Mouse (Mus musculus): ENCODE measurements around the gene Ubqln5. TPM values are rescaled to one million over a fixed set of nuclear protein-coding genes. Genes with fewer than 3 reads are reported as not detected.

Ubqln5 gene
- not detected in 2 replicates for polyA plus RNA-seq (2014; fragmentation: Nextera tagmentation; extraction: Ambion mirVana)

GRCm38 (mm10) chr7:104129726-104130125, at the start of gene Ubqln5:
Gene Ubqln5 (minus strand): TSS chr7:104129826.
- no peak for TF ChIP-seq CTCF (IDR thresholded peaks at IDR 0.05; ENCODE audit: low read depth)
- H3K27ac ChIP-seq (ENCODE audit: low read depth): no peak within 1 kb of the TSS
- no peak for DNase-seq
- H3K36me3 ChIP-seq (ENCODE audit: insufficient read depth): no peaks in the 10 kb centered on the region
- H3K4me1 ChIP-seq (ENCODE audit: insufficient read depth): no peaks in the 10 kb centered on the region
- no peak within 1 kb of the TSS for H3K4me3 ChIP-seq (ENCODE audit: low read depth, low read length)
- WGBS: 90% methylated on average over 5 of the region's 5 CpGs
- H3K9ac ChIP-seq: no peak within 1 kb of the TSS
- H3K4me2 ChIP-seq: no peak within 1 kb of the TSS
- H3K27me3 ChIP-seq (ENCODE audit: insufficient read depth, low read length): no peaks in the 10 kb centered on the region
- no peaks in the 10 kb centered on the region for H3K9me3 ChIP-seq (ENCODE audit: low read depth, low read length)
- ATAC-seq (ENCODE audit: insufficient read depth): no peak

- Histone ChIP-seq H3K4me1 (ENCODE audit: insufficient read depth) (no peaks in the 10 kb centered on the region), H3K9ac (no peak overlapping the region), H3K27me3 (ENCODE audit: insufficient read depth, low read length) (no peaks in the 10 kb centered on the region), H3K27ac (ENCODE audit: low read depth) (no peak overlapping the region), H3K36me3 (ENCODE audit: insufficient read depth) (no peaks in the 10 kb centered on the region), H3K9me3 (ENCODE audit: low read depth, low read length) (no peaks in the 10 kb centered on the region), H3K4me3 (ENCODE audit: low read depth, low read length) (no peak overlapping the region), H3K4me2 (no peak overlapping the region)
- no peak for TF ChIP-seq CTCF (IDR thresholded peaks at IDR 0.05; ENCODE audit: low read depth)
- DNase-seq (no peak), ATAC-seq (ENCODE audit: insufficient read depth) (no peak)
- 75% methylated on average over 1 of the region's 1 CpGs for WGBS
These were observed 49.4 kb upstream of the Ubqln5 start for GRCm38 (mm10) chr7:104179074-104179473.

GRCm38 (mm10) chr7:104178422-104179054, 48.9 kb upstream of the Ubqln5 start:
- no peak for TF ChIP-seq CTCF (IDR thresholded peaks at IDR 0.05; ENCODE audit: low read depth)
- no peaks in the 10 kb centered on the region for H3K4me1 ChIP-seq (ENCODE audit: insufficient read depth)
- H3K4me2 ChIP-seq: no peak overlapping the region
- no peak overlapping the region for H3K27ac ChIP-seq (ENCODE audit: low read depth)
- no peaks in the 10 kb centered on the region for H3K36me3 ChIP-seq (ENCODE audit: insufficient read depth)
- ATAC-seq (ENCODE audit: insufficient read depth): no peak
- WGBS: 66% methylated on average over 5 of the region's 5 CpGs
- no peak for DNase-seq
- H3K4me3 ChIP-seq (ENCODE audit: low read depth, low read length): no peak overlapping the region
- H3K27me3 ChIP-seq (ENCODE audit: insufficient read depth, low read length): no peaks in the 10 kb centered on the region
- H3K9me3 ChIP-seq (ENCODE audit: low read depth, low read length): no peaks in the 10 kb centered on the region
- H3K9ac ChIP-seq: no peak overlapping the region

GRCm38 (mm10) chr7:104175085-104175484, 45.5 kb upstream of the Ubqln5 start:
- Histone ChIP-seq H3K9me3 (ENCODE audit: low read depth, low read length) (no peaks in the 10 kb centered on the region), H3K36me3 (ENCODE audit: insufficient read depth) (no peaks in the 10 kb centered on the region), H3K9ac (no peak overlapping the region), H3K4me1 (ENCODE audit: insufficient read depth) (no peaks in the 10 kb centered on the region), H3K27me3 (ENCODE audit: insufficient read depth, low read length) (no peaks in the 10 kb centered on the region), H3K27ac (ENCODE audit: low read depth) (no peak overlapping the region), H3K4me3 (ENCODE audit: low read depth, low read length) (no peak overlapping the region), H3K4me2 (no peak overlapping the region)
- ATAC-seq (ENCODE audit: insufficient read depth): no peak
- no peak for DNase-seq
- TF ChIP-seq CTCF (IDR thresholded peaks at IDR 0.05; ENCODE audit: low read depth): no peak
- WGBS: 60% methylated on average over 1 of the region's 1 CpGs

GRCm38 (mm10) chr7:104169634-104170204, 40.1 kb upstream of the Ubqln5 start:
- no peak overlapping the region for H3K4me3 ChIP-seq (ENCODE audit: low read depth, low read length)
- no peak for TF ChIP-seq CTCF (IDR thresholded peaks at IDR 0.05; ENCODE audit: low read depth)
- H3K27me3 ChIP-seq (ENCODE audit: insufficient read depth, low read length): no peaks in the 10 kb centered on the region
- H3K4me1 ChIP-seq (ENCODE audit: insufficient read depth): no peaks in the 10 kb centered on the region
- no peaks in the 10 kb centered on the region for H3K9me3 ChIP-seq (ENCODE audit: low read depth, low read length)
- no peak overlapping the region for H3K27ac ChIP-seq (ENCODE audit: low read depth)
- no peaks in the 10 kb centered on the region for H3K36me3 ChIP-seq (ENCODE audit: insufficient read depth)
- H3K9ac ChIP-seq: no peak overlapping the region
- H3K4me2 ChIP-seq: no peak overlapping the region
- DNase-seq (peak; percentile 16), ATAC-seq (ENCODE audit: insufficient read depth) (peak; percentile 28; the same call in 1 of the 2 replicates)
- 57% methylated on average over 6 of the region's 6 CpGs for WGBS

GRCm38 (mm10) chr7:104167105-104167504, 37.5 kb upstream of the Ubqln5 start:
- TF ChIP-seq CTCF (IDR thresholded peaks at IDR 0.05; ENCODE audit: low read depth): 0 out of 2 replicates have a peak, but pooled peaks have one; percentile 23
- H3K9ac ChIP-seq: no peak overlapping the region
- no peak overlapping the region for H3K4me3 ChIP-seq (ENCODE audit: low read depth, low read length)
- WGBS: 72% methylated on average over 6 of the region's 6 CpGs
- no peaks in the 10 kb centered on the region for H3K9me3 ChIP-seq (ENCODE audit: low read depth, low read length)
- H3K27ac ChIP-seq (ENCODE audit: low read depth): no peak overlapping the region
- no peaks in the 10 kb centered on the region for H3K27me3 ChIP-seq (ENCODE audit: insufficient read depth, low read length)
- H3K4me1 ChIP-seq (ENCODE audit: insufficient read depth): no peaks in the 10 kb centered on the region
- ATAC-seq (ENCODE audit: insufficient read depth) (no peak), DNase-seq (no peak)
- H3K4me2 ChIP-seq: no peak overlapping the region
- no peaks in the 10 kb centered on the region for H3K36me3 ChIP-seq (ENCODE audit: insufficient read depth)

- no peak for TF ChIP-seq CTCF (IDR thresholded peaks at IDR 0.05; ENCODE audit: low read depth)
- Histone ChIP-seq H3K9ac (no peak within 1 kb of the TSS), H3K9me3 (ENCODE audit: low read depth, low read length) (no peaks in the 10 kb centered on the region), H3K4me1 (ENCODE audit: insufficient read depth) (no peaks in the 10 kb centered on the region), H3K4me2 (no peak within 1 kb of the TSS), H3K27me3 (ENCODE audit: insufficient read depth, low read length) (no peaks in the 10 kb centered on the region), H3K36me3 (ENCODE audit: insufficient read depth) (no peaks in the 10 kb centered on the region), H3K4me3 (ENCODE audit: low read depth, low read length) (no peak within 1 kb of the TSS), H3K27ac (ENCODE audit: low read depth) (no peak within 1 kb of the TSS)
- no peak for ATAC-seq (ENCODE audit: insufficient read depth)
- no peak for DNase-seq
- 83% methylated on average over 2 of the region's 2 CpGs for WGBS
These were observed 20.8 kb upstream of the Ubqln5 start, which contains the start of gene Ubqlnl for GRCm38 (mm10) chr7:104150456-104150855. Gene Ubqlnl (minus strand): TSS chr7:104150556.
